Mouse (Mus musculus): ENCODE measurements at regions not wholly inside any gene's neighbourhood (a gene's known extent, or its start where the extent isn't known, plus 50 kb on each side); places are given as distances from the start of the nearest gene placed in this dataset.

DNA sequence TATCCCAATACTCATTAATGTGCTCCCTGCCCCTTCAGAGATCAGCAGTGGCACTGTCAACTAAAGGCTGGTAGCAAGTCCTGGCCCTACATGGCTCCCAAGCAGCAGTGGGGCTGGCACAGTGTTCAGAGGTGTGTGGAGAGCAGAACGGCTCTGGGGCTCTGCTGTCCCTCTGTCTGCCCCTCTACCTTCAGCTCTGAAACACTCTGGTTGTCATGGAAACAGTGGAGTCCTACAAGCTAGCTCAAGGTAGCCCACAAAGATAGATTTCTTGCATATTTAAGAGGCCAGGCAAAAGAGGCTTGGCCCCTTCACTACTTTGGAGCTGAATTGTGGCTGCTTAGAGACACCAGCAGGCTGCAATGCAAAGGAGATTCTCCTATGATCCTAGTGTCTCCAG is 259.6 kb downstream of the Tcerg1l start:
- TF ChIP-seq CTCF (IDR thresholded peaks at IDR 0.05; ENCODE audit: control insufficient read depth, insufficient read depth, insufficient read length) (no peak), MYOG (IDR thresholded peaks at IDR 0.05; ENCODE audit: control insufficient read depth, extremely low read depth, insufficient read length) (no peak)

All from C2C12 (cell line).